Mouse (Mus musculus) kidney, adult 2 months (tissue): Measurements from ENCODE around the gene Rnf44. TPM values are rescaled to one million over a fixed set of nuclear protein-coding genes. Genes with fewer than 3 reads are reported as not detected.
A peak's percentile ranks its signal among the peaks of the same experiment; 100 is the strongest.

Source experiments
- DNase-seq: peaks from one replicate; pipeline ENCODE4 v3.0.0; 2021
- H3K27ac ChIP-seq: fragments of 200-500 bp; 2 replicates; pipeline ENCODE4 v1.5.1; 2012; ENCODE audit warnings: low read depth, low read length, control low read depth, inconsistent platforms; ENCODE audit not compliant: insufficient read depth
- H3K27me3 ChIP-seq: fragments of 200-500 bp; replicated peaks from 2 replicates; pipeline ENCODE4 v1.6.1; 2012; ENCODE audit warnings: mild to moderate bottlenecking, moderate library complexity, low read length, inconsistent platforms; ENCODE audit not compliant: control insufficient read depth, insufficient read depth
- H3K36me3 ChIP-seq: fragments of 200-500 bp; 2 replicates; pipeline ENCODE4 v1.6.1; 2012; ENCODE audit warnings: mild to moderate bottlenecking, moderate library complexity, low read length, inconsistent platforms; ENCODE audit not compliant: control insufficient read depth, insufficient read depth
- H3K4me1 ChIP-seq: fragments of 200-500 bp; 2 replicates; pipeline ENCODE4 v1.6.1; 2011; ENCODE audit warnings: low read length; ENCODE audit not compliant: control insufficient read depth, insufficient read depth
- H3K4me3 ChIP-seq: fragments of 200-500 bp; 2 replicates; pipeline ENCODE4 v1.5.1; 2011; ENCODE audit warnings: mild to moderate bottlenecking, low read depth, low read length, control low read depth; ENCODE audit not compliant: insufficient read depth
- CTCF ChIP-seq: fragments of 200-500 bp; conservative IDR thresholded peaks from 2 replicates; pipeline ENCODE4 v1.5.1; 2011; ENCODE audit warnings: low read depth, mild to moderate bottlenecking, control low read depth, low read length, moderate library complexity, mixed read lengths; ENCODE audit not compliant: insufficient read depth, insufficient read length
- POLR2A ChIP-seq: fragments of 200-500 bp; IDR thresholded peaks from one replicate; pipeline ENCODE4 v1.6.1; 2011; ENCODE audit warnings: low read depth, low read length, control low read depth
- WGBS: fragments of 180-500 bp; shearing (Covaris S2); methylation state at CpG from one replicate; pipeline ENCODE4 v1.1.7; 2018; 5-methylcytosine and 5-hydroxymethylcytosine counted together
- polyA plus RNA-seq: library from polyadenylated mRNA; depleted of rRNA; stranded (reverse); fragments of >200 nt; gene quantifications from 2 replicates; pipeline ENCODE4 v1.2.3, GENCODE M21; 2012; rRNA removed

Gene Rnf44
- polyA plus RNA-seq, 1 experiment: 191 TPM

- peak; percentile 65 for DNase-seq
- Histone ChIP-seq H3K4me3 (no peak overlapping the region), H3K27me3 (no peaks in the 10 kb centered on the region), H3K4me1 (no peaks in the 10 kb centered on the region; the same call in 1 of the 2 replicates), H3K27ac (no peak overlapping the region), H3K36me3 (peaks cover 5% of the 10 kb centered on the region)
- 73% methylated on average over 3 of the region's 3 CpGs for WGBS
- TF ChIP-seq POLR2A: no peak
- no peak for TF ChIP-seq CTCF
Measured at GRCm38 (mm10) chr13:54650461-54650860, 43.2 kb downstream of the Rnf44 start.

- no peak overlapping the region for H3K4me3 ChIP-seq
- H3K27ac ChIP-seq: no peak overlapping the region
- H3K36me3 ChIP-seq: peaks cover 2% of the 10 kb centered on the region
- no peak for TF ChIP-seq POLR2A
- no peak for TF ChIP-seq CTCF
- peak; percentile 31 for DNase-seq
- 85% methylated on average over 3 of the region's 3 CpGs for WGBS
- peaks cover 5% of the 10 kb centered on the region; the same call in 1 of the 2 replicates for H3K4me1 ChIP-seq
- H3K27me3 ChIP-seq: no peaks in the 10 kb centered on the region
Measured at GRCm38 (mm10) chr13:54635011-54635410, 58.7 kb downstream of the Rnf44 start.

- peak; percentile 78 for DNase-seq
- no peak for TF ChIP-seq CTCF
- TF ChIP-seq POLR2A: no peak
- Histone ChIP-seq H3K36me3 (no peaks in the 10 kb centered on the region; the same call in 1 of the 2 replicates), H3K4me1 (peaks cover 7% of the 10 kb centered on the region; the same call in 1 of the 2 replicates), H3K4me3 (no peak overlapping the region), H3K27ac (peak overlapping the region; percentile 74), H3K27me3 (no peaks in the 10 kb centered on the region)
- 25% methylated on average over 3 of the region's 3 CpGs for WGBS
Measured at GRCm38 (mm10) chr13:54632731-54633277, 60.9 kb downstream of the Rnf44 start.

Other genes starting within 250 kb of the Rnf44 start
- 20.3 and 28.2 TPM in 2 replicates for gene Thoc3, start 225.1 kb downstream of the Rnf44 start, polyA plus RNA-seq
- gene Simc1, start 190.1 kb downstream of the Rnf44 start, polyA plus RNA-seq: 7.5 and 9.1 TPM in 2 replicates
- gene 4833439L19Rik, start 128.5 kb downstream of the Rnf44 start, polyA plus RNA-seq: 701 and 716 TPM in 2 replicates
- gene Arl10, start 118.9 kb downstream of the Rnf44 start, polyA plus RNA-seq: 20.1 and 23.3 TPM in 2 replicates
- gene Nop16, start 103.8 kb downstream of the Rnf44 start, polyA plus RNA-seq: 13.7 and 19.0 TPM in 2 replicates
- 365 and 419 TPM in 2 replicates for gene Higd2a, start 103.7 kb downstream of the Rnf44 start, polyA plus RNA-seq
- gene Cltb, start 82.6 kb downstream of the Rnf44 start, polyA plus RNA-seq: 102 and 119 TPM in 2 replicates
- gene Faf2, start 72.1 kb downstream of the Rnf44 start, polyA plus RNA-seq: 26.3 and 27.9 TPM in 2 replicates
- 31.3 and 37.9 TPM in 2 replicates for gene Cdhr2, start 7.6 kb upstream of the Rnf44 start, polyA plus RNA-seq
- gene Gprin1, start 56.0 kb upstream of the Rnf44 start, polyA plus RNA-seq: 0.03 and 0.04 TPM in 2 replicates
- 0.15 and 0.41 TPM in 2 replicates for gene Sncb, start 72.7 kb upstream of the Rnf44 start, polyA plus RNA-seq
- gene Eif4e1b, start 90.1 kb upstream of the Rnf44 start, polyA plus RNA-seq: not detected in 2 replicates
- 10.0 and 12.6 TPM in 2 replicates for gene Tspan17, start 95.5 kb upstream of the Rnf44 start, polyA plus RNA-seq